Mouse (Mus musculus) embryonic facial prominence, embryonic 10.5 days (tissue): Measurements from ENCODE around the gene Tfe3. TPM values are rescaled to one million over a fixed set of nuclear protein-coding genes. Genes with fewer than 3 reads are reported as not detected.
"Not testable (repeated sequence)": the region's sequence is repeated elsewhere in the genome, so short reads cannot be mapped to it uniquely, and the experiment has no call there.

ENCODE experiments used
- DNase-seq: peaks from one replicate; pipeline ENCODE4 v3.0.0-alpha.2; 2017; ENCODE audit warnings: low spot score
- H3K27ac ChIP-seq: fragments of 300-500 bp; sonication (generic); replicated peaks from 2 replicates; pipeline ENCODE4 v1.5.1; 2016; ENCODE audit warnings: mild to moderate bottlenecking
- H3K27me3 ChIP-seq: fragments of 300-500 bp; sonication (generic); replicated peaks from 2 replicates; pipeline ENCODE4 v1.6.1; 2016; ENCODE audit warnings: low read depth, mild to moderate bottlenecking; ENCODE audit not compliant: poor library complexity, severe bottlenecking
- H3K36me3 ChIP-seq: fragments of 300-500 bp; sonication (generic); replicated peaks from 2 replicates; pipeline ENCODE4 v1.6.1; 2016; ENCODE audit warnings: mild to moderate bottlenecking, moderate library complexity
- H3K4me1 ChIP-seq: fragments of 300-500 bp; sonication (generic); 2 replicates; pipeline ENCODE4 v1.6.1; 2016
- H3K4me3 ChIP-seq: fragments of 300-500 bp; sonication (generic); 2 replicates; pipeline ENCODE4 v1.5.1; 2016; ENCODE audit warnings: mild to moderate bottlenecking, moderate library complexity
- H3K9me3 ChIP-seq: fragments of 300-500 bp; sonication (generic); 2 replicates; pipeline ENCODE4 v1.6.1; 2016; ENCODE audit warnings: mild to moderate bottlenecking
- WGBS: fragments of 180-500 bp; shearing (Covaris S2); methylation state at CpG from one replicate; pipeline ENCODE4 v1.1.7; 2016; 5-methylcytosine and 5-hydroxymethylcytosine counted together
- microRNA counts: library from miRNA; unstranded; fragments of <30 nt; microRNA quantifications from one replicate; lab custom pipeline; 2017
- microRNA-seq: library from miRNA; unstranded; fragments of <30 nt; microRNA quantifications from one replicate; pipeline ENCODE4, GENCODE M21; 2017
- polyA plus RNA-seq: library from polyadenylated mRNA; unstranded; fragments of >200 nt; fragmentation: Nextera tagmentation; extraction: Ambion mirVana; gene quantifications from 2 replicates; pipeline ENCODE4 v1.2.1, GENCODE M21; 2016

Tfe3 gene
- polyA plus RNA-seq, 1 experiment from 2014 or later: 28.3 TPM

- peak within 1 kb of the TSS; percentile 79 for H3K27ac ChIP-seq
- no peaks in the 10 kb centered on the region for H3K9me3 ChIP-seq
- WGBS: 14% methylated on average over 24 of the region's 24 CpGs
These were observed 27.3 kb downstream of the Tfe3 start, which contains the start of gene Gripap1 for GRCm38 (mm10) chrX:7789542-7790136. Gene Gripap1 (plus strand): TSS chrX:7789765.

GRCm38 (mm10) chrX:7790309-7790708 is 27.9 kb downstream of the Tfe3 start:
- 25% methylated on average over 5 of the region's 5 CpGs for whole genome bisulfite sequencing
- H3K36me3 ChIP-seq: peaks cover 3% of the 10 kb centered on the region; the same call in 1 of the 2 replicates
- peaks cover 5% of the 10 kb centered on the region; the same call in 1 of the 2 replicates for H3K4me1 ChIP-seq
- peak overlapping the region; percentile 79 for H3K27ac ChIP-seq
- no peaks in the 10 kb centered on the region for H3K9me3 ChIP-seq
- no peak for DNase-seq
- peak overlapping the region; percentile 66 for H3K4me3 ChIP-seq
- no peaks in the 10 kb centered on the region for H3K27me3 ChIP-seq

More at GRCm38 (mm10) chrX:7789542-7790136, 27.3 kb downstream of the Tfe3 start, which contains the start of gene Gripap1:
- DNase-seq: peak; percentile 76
- Histone ChIP-seq H3K4me3 (peak within 1 kb of the TSS; percentile 66), H3K27me3 (no peaks in the 10 kb centered on the region), H3K4me1 (peaks cover 5% of the 10 kb centered on the region; the same call in 1 of the 2 replicates), H3K36me3 (peaks cover 3% of the 10 kb centered on the region; the same call in 1 of the 2 replicates)

- WGBS: 54% methylated on average over 3 of the region's 3 CpGs
- H3K27me3 ChIP-seq: no peaks in the 10 kb centered on the region
- H3K4me1 ChIP-seq: peaks cover 5% of the 10 kb centered on the region; the same call in 1 of the 2 replicates
- H3K4me3 ChIP-seq: no peak overlapping the region
- no peak overlapping the region for H3K27ac ChIP-seq
- no peaks in the 10 kb centered on the region for H3K9me3 ChIP-seq
- no peak for DNase-seq
- peaks cover 3% of the 10 kb centered on the region; the same call in 1 of the 2 replicates for H3K36me3 ChIP-seq
These were observed 31.0 kb downstream of the Tfe3 start for GRCm38 (mm10) chrX:7793361-7793760.

- H3K4me3 ChIP-seq: no peak overlapping the region
- WGBS: 34% methylated on average over 7 of the region's 7 CpGs
- no peak overlapping the region for H3K27ac ChIP-seq
- no peaks in the 10 kb centered on the region for H3K27me3 ChIP-seq
- no peaks in the 10 kb centered on the region for H3K9me3 ChIP-seq
- peaks cover 13% of the 10 kb centered on the region for H3K36me3 ChIP-seq
- DNase-seq: peak; percentile 53
- H3K4me1 ChIP-seq: peaks cover 5% of the 10 kb centered on the region; the same call in 1 of the 2 replicates
These were observed 32.7 kb downstream of the Tfe3 start for GRCm38 (mm10) chrX:7795016-7795415.

- H3K4me3 ChIP-seq: no peak overlapping the region
- no peak for DNase-seq
- H3K27ac ChIP-seq: no peak overlapping the region
- 81% methylated on average over 3 of the region's 3 CpGs for WGBS
- no peaks in the 10 kb centered on the region for H3K4me1 ChIP-seq
- peaks cover 33% of the 10 kb centered on the region for H3K36me3 ChIP-seq
- no peaks in the 10 kb centered on the region for H3K27me3 ChIP-seq
- H3K9me3 ChIP-seq: no peaks in the 10 kb centered on the region
These were observed 35.0 kb downstream of the Tfe3 start for GRCm38 (mm10) chrX:7797327-7797726.

- peaks cover 63% of the 10 kb centered on the region for H3K36me3 ChIP-seq
These were observed 39.8 kb downstream of the Tfe3 start for GRCm38 (mm10) chrX:7802157-7802556.

GRCm38 (mm10) chrX:7815016-7815415 is 52.7 kb downstream of the Tfe3 start:
- H3K4me3 ChIP-seq, H3K27ac ChIP-seq, H3K27me3 ChIP-seq, H3K4me1 ChIP-seq, H3K9me3 ChIP-seq: not testable (repeated sequence)
- WGBS: 53% methylated on average over 8 of the region's 8 CpGs
- DNase-seq: peak; percentile 16
- peaks cover 80% of the 10 kb centered on the region for H3K36me3 ChIP-seq

More at GRCm38 (mm10) chrX:7802157-7802556, 39.8 kb downstream of the Tfe3 start:
- not testable (repeated sequence) for H3K4me3 ChIP-seq, H3K27ac ChIP-seq, H3K27me3 ChIP-seq, H3K4me1 ChIP-seq, H3K9me3 ChIP-seq, DNase-seq
- WGBS: 88% methylated on average over 2 of the region's 2 CpGs

GRCm38 (mm10) chrX:7821865-7822779 is 59.8 kb downstream of the Tfe3 start, which contains the start of gene Kcnd1:
Gene Kcnd1 (plus strand): TSS chrX:7822289.
- Histone ChIP-seq H3K36me3 (peaks cover 27% of the 10 kb centered on the region), H3K27me3 (no peaks in the 10 kb centered on the region), H3K4me3 (peak within 1 kb of the TSS; percentile 55), H3K9me3 (peaks cover 8% of the 10 kb centered on the region; the same call in 1 of the 2 replicates), H3K4me1 (peaks cover 13% of the 10 kb centered on the region), H3K27ac (no peak within 1 kb of the TSS)
- 17% methylated on average over 24 of the region's 24 CpGs for WGBS
- peak; percentile 34 for DNase-seq

MicroRNAs encoded within 50 kb of the gene (microRNA counts, 519-probe panel; counts per million panel counts)
- microRNA mmu-miR-1198 (lab: Ali Mortazavi, UCI): 3,732 counts per million, percentile 74 among the panel's probes with 10 or more counts

Small RNA genes lying within 50 kb of the gene (microRNA-seq; reads per million reads assigned to microRNA genes)
- 16.2 reads per million, percentile 28 among the genes with 10 or more reads in this experiment for gene Mir1198

Other genes starting within 250 kb of the Tfe3 start
- gene Foxp3, start 188.9 kb upstream of the Tfe3 start, polyA plus RNA-seq: 0.05 and 0.15 TPM in 2 replicates
- 1.4 and 2.2 TPM in 2 replicates for gene Ppp1r3f, start 188.3 kb upstream of the Tfe3 start, polyA plus RNA-seq
- 36.0 and 36.6 TPM in 2 replicates for gene Ccdc22, start 157.0 kb upstream of the Tfe3 start, polyA plus RNA-seq
- 0.05 and 0.06 TPM in 2 replicates for gene Cacna1f, start 155.5 kb upstream of the Tfe3 start, polyA plus RNA-seq
- gene Syp, start 124.1 kb upstream of the Tfe3 start, polyA plus RNA-seq: 9.3 and 9.7 TPM in 2 replicates
- gene Prickle3, start 105.3 kb upstream of the Tfe3 start, polyA plus RNA-seq: 4.1 and 4.2 TPM in 2 replicates
- gene Plp2, start 91.2 kb upstream of the Tfe3 start, polyA plus RNA-seq: 49.7 TPM in 2 replicates
- gene Magix, start 81.3 kb upstream of the Tfe3 start, polyA plus RNA-seq: 0.09 TPM in 1 of 2 replicates, not detected in the other
- 40.2 and 40.3 TPM in 2 replicates for gene Gpkow, start 65.4 kb upstream of the Tfe3 start, polyA plus RNA-seq
- gene Wdr45, start 48.2 kb upstream of the Tfe3 start, polyA plus RNA-seq: 22.5 and 23.8 TPM in 2 replicates
- 0.36 and 0.61 TPM in 2 replicates for gene Gm45208, start 40.3 kb upstream of the Tfe3 start, polyA plus RNA-seq
- 73.0 and 73.6 TPM in 2 replicates for gene Praf2, start 34.1 kb upstream of the Tfe3 start, polyA plus RNA-seq
- gene Ccdc120, start 11.7 kb upstream of the Tfe3 start, polyA plus RNA-seq: 20.3 and 22.1 TPM in 2 replicates
- gene Gripap1, start 27.2 kb downstream of the Tfe3 start, polyA plus RNA-seq: 42.5 and 45.3 TPM in 2 replicates
- 1.4 and 2.2 TPM in 2 replicates for gene Kcnd1, start 59.7 kb downstream of the Tfe3 start, polyA plus RNA-seq
- gene Otud5, start 78.8 kb downstream of the Tfe3 start, polyA plus RNA-seq: 42.2 and 43.4 TPM in 2 replicates
- gene Pim2, start 115.7 kb downstream of the Tfe3 start, polyA plus RNA-seq: 7.3 and 7.6 TPM in 2 replicates
- gene Slc35a2, start 121.5 kb downstream of the Tfe3 start, polyA plus RNA-seq: 23.4 and 25.7 TPM in 2 replicates
- gene Pqbp1, start 136.7 kb downstream of the Tfe3 start, polyA plus RNA-seq: 122 and 132 TPM in 2 replicates
- 174 and 178 TPM in 2 replicates for gene Timm17b, start 136.8 kb downstream of the Tfe3 start, polyA plus RNA-seq
- not detected in 2 replicates for gene Gm10491, start 145.3 kb downstream of the Tfe3 start, polyA plus RNA-seq
- 0.51 TPM in 1 of 2 replicates, not detected in the other for gene Gm10490, start 147.0 kb downstream of the Tfe3 start, polyA plus RNA-seq
- 3.0 and 4.5 TPM in 2 replicates for gene Pcsk1n, start 157.3 kb downstream of the Tfe3 start, polyA plus RNA-seq
- gene Eras, start 166.0 kb downstream of the Tfe3 start, polyA plus RNA-seq: 0.28 TPM in 1 of 2 replicates, not detected in the other
- gene Hdac6, start 185.3 kb downstream of the Tfe3 start, polyA plus RNA-seq: 55.7 and 58.4 TPM in 2 replicates
- 5.2 and 5.6 TPM in 2 replicates for gene Gata1, start 215.5 kb downstream of the Tfe3 start, polyA plus RNA-seq